Mouse (Mus musculus): ENCODE measurements at regions not wholly inside any gene's neighbourhood (a gene's known extent, or its start where the extent isn't known, plus 50 kb on each side); places are given as distances from the start of the nearest gene placed in this dataset.

GRCm38 (mm10) chr5:133715830-133716229 is 383.7 kb upstream of the Castor2 start:
- in situ Hi-C loops (cut with MboI, MseI) = no loop called here

GRCm38 (mm10) chr5:133712652-133713051 is 386.9 kb upstream of the Castor2 start:
- in situ Hi-C loops (cut with MboI, MseI) = no loop called here

- in situ Hi-C loops (cut with MboI, MseI) = no loop called here
These were observed 390.6 kb upstream of the Castor2 start for GRCm38 (mm10) chr5:133708881-133709280.

- in situ Hi-C loops (cut with MboI, MseI) = no loop called here
These were observed 413.3 kb upstream of the Castor2 start for GRCm38 (mm10) chr5:133686206-133686605.

- in situ Hi-C loops (cut with MboI, MseI) = no loop called here
These were observed 416.5 kb upstream of the Castor2 start for GRCm38 (mm10) chr5:133683021-133683420.

GRCm38 (mm10) chr5:133676791-133677450 is 422.6 kb upstream of the Castor2 start:
- in situ Hi-C loops (cut with MboI, MseI) = no loop called here

GRCm38 (mm10) chr5:133675636-133676035 is 423.9 kb upstream of the Castor2 start:
- in situ Hi-C loops (cut with MboI, MseI) = no loop called here

- in situ Hi-C loops (cut with MboI, MseI) = no loop called here
These were observed 433.0 kb upstream of the Castor2 start for GRCm38 (mm10) chr5:133666473-133666872.

- in situ Hi-C loops (cut with MboI, MseI) = no loop called here
These were observed 436.8 kb upstream of the Castor2 start for GRCm38 (mm10) chr5:133662474-133663256.

- in situ Hi-C loops (cut with MboI, MseI) = no loop called here
These were observed 439.2 kb upstream of the Castor2 start for GRCm38 (mm10) chr5:133660351-133660750.

- in situ Hi-C loops (cut with MboI, MseI) = no loop called here
These were observed 442.7 kb upstream of the Castor2 start for GRCm38 (mm10) chr5:133656837-133657236.

GRCm38 (mm10) chr5:133653431-133653830 is 446.1 kb upstream of the Castor2 start:
- in situ Hi-C loops (cut with MboI, MseI) = no loop called here

GRCm38 (mm10) chr5:133650246-133650645 is 449.3 kb upstream of the Castor2 start:
- in situ Hi-C loops (cut with MboI, MseI) = no loop called here

GRCm38 (mm10) chr5:133645696-133646195 is 453.8 kb upstream of the Castor2 start:
- in situ Hi-C loops (cut with MboI, MseI) = loop anchor here in 1 of 2 experiments (10.0 kb wide), 1 partner anchor 1091 kb away; no protein-coding TSS in a partner anchor

GRCm38 (mm10) chr5:133643326-133643725 is 456.2 kb upstream of the Castor2 start:
- in situ Hi-C loops (cut with MboI, MseI) = loop anchor here in 1 of 2 experiments (10.0 kb wide), 1 partner anchor 1089 kb away; no protein-coding TSS in a partner anchor

- in situ Hi-C loops (cut with MboI, MseI) = no loop called here
These were observed 465.0 kb upstream of the Castor2 start for GRCm38 (mm10) chr5:133634481-133634880.

GRCm38 (mm10) chr5:133631812-133632211 is 467.7 kb upstream of the Castor2 start:
- in situ Hi-C loops (cut with MboI, MseI) = no loop called here

GRCm38 (mm10) chr5:133619347-133619746 is 480.2 kb upstream of the Castor2 start:
- in situ Hi-C loops (cut with MboI, MseI) = no loop called here

- in situ Hi-C loops (cut with MboI, MseI) = no loop called here
These were observed 498.2 kb upstream of the Castor2 start for GRCm38 (mm10) chr5:133601241-133601739.

GRCm38 (mm10) chr5:133600630-133601029 is 498.9 kb upstream of the Castor2 start:
- in situ Hi-C loops (cut with MboI, MseI) = no loop called here

- in situ Hi-C loops (cut with MboI, MseI) = no loop called here
These were observed 501.4 kb upstream of the Castor2 start for GRCm38 (mm10) chr5:133598105-133598504.

- in situ Hi-C loops (cut with MboI, MseI) = loop anchor here in 1 of 2 experiments (5.0 kb wide), 1 partner anchor 44 kb away; no protein-coding TSS in a partner anchor
These were observed 513.0 kb upstream of the Castor2 start for GRCm38 (mm10) chr5:133586492-133586891.

Measured in T-helper 17 cell (primary cell).